Mouse (Mus musculus): ENCODE measurements around the gene Dip2a.

DNA sequence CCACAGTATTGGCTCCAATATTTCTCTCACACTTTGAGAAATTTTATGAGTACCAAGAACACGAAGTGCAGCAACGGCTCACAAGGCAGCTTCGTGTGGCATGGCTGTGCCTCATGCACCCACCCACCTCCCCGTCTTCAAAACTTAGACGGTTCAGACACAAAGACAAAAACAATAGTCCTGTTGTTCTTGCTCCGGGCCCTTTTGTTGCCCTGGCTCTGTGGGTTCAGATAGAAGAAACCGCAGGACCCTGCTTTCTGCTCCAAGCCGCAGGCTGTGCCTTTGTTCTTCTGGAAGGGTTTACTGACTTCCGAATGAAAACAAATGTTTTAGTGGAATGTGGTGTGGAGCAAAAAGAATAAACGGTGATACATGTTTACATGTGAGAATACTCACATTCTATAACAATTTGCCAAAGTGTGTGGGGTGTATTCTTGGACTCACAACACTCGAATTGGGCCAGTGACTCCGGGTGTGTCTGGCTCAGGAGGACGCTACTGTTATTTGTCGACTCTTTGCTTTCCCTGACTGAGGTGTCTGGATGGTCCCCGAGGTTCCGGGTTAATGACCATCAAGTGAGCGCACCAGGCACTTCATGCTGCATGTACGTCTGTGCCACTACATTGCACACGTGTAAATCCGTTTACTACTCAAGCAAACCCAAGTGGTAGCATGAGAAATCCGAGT, 97.0 kb downstream of the Dip2a start:
- TF ChIP-seq POLR2A (IDR thresholded peaks at IDR 0.05; ENCODE audit: insufficient read depth, low read depth, low read length) = no peak
- TF ChIP-seq CTCF (IDR thresholded peaks at IDR 0.05; ENCODE audit: insufficient read depth, low read depth, low read length) = no peak
